Mouse (Mus musculus) embryonic facial prominence, embryonic 15.5 days (tissue): ENCODE measurements at regions not wholly inside any gene's neighbourhood (a gene's known extent, or its start where the extent isn't known, plus 50 kb on each side); places are given as distances from the start of the nearest gene placed in this dataset.

Experiments
- ATAC-seq: fragments of 200-750 bp; cut with Nextera tagmentation; 2 replicates; pipeline ENCODE4 v1.8.0; 2017; ENCODE audit warnings: low read depth, moderate TSS enrichment; ENCODE audit not compliant: insufficient number of reproducible peaks, low FRiP score, low TSS enrichment
- H3K27ac ChIP-seq: fragments of 300-500 bp; sonication (generic); replicated peaks from 2 replicates; pipeline ENCODE4 v1.5.1; 2015; ENCODE audit warnings: mild to moderate bottlenecking, inconsistent platforms
- H3K27me3 ChIP-seq: fragments of 300-500 bp; sonication (generic); 2 replicates; pipeline ENCODE4 v1.6.1; 2015; ENCODE audit warnings: inconsistent platforms
- H3K36me3 ChIP-seq: fragments of 300-500 bp; sonication (generic); 2 replicates; pipeline ENCODE4 v1.6.1; 2015; ENCODE audit warnings: mild to moderate bottlenecking, inconsistent platforms
- H3K4me1 ChIP-seq: fragments of 300-500 bp; sonication (generic); 2 replicates; pipeline ENCODE4 v1.6.1; 2015; ENCODE audit warnings: inconsistent platforms
- H3K4me2 ChIP-seq: fragments of 300-500 bp; sonication (generic); replicated peaks from 2 replicates; pipeline ENCODE4 v1.6.1; 2015; ENCODE audit warnings: mild to moderate bottlenecking, inconsistent platforms
- H3K4me3 ChIP-seq: fragments of 300-500 bp; sonication (generic); replicated peaks from 2 replicates; pipeline ENCODE4 v1.5.1; 2015; ENCODE audit warnings: mild to moderate bottlenecking, inconsistent platforms
- H3K9ac ChIP-seq: fragments of 300-500 bp; sonication (generic); 2 replicates; pipeline ENCODE4 v1.6.1; 2015; ENCODE audit warnings: inconsistent platforms
- H3K9me3 ChIP-seq: fragments of 300-500 bp; sonication (generic); replicated peaks from 2 replicates; pipeline ENCODE4 v1.6.1; 2016; ENCODE audit warnings: inconsistent platforms
- WGBS: fragments of 180-500 bp; shearing (Covaris S2); methylation state at CpG from one replicate; pipeline ENCODE4 v1.1.7; 2015; 5-methylcytosine and 5-hydroxymethylcytosine counted together

GRCm38 (mm10) chr9:67610696-67611095 is 51.2 kb upstream of the Tln2 start:
- no peak for ATAC-seq
- Histone ChIP-seq H3K36me3 (no peaks in the 10 kb centered on the region), H3K4me2 (no peak overlapping the region), H3K9ac (no peak overlapping the region), H3K9me3 (no peaks in the 10 kb centered on the region), H3K4me1 (peaks cover 6% of the 10 kb centered on the region; the same call in 1 of the 2 replicates), H3K4me3 (no peak overlapping the region), H3K27me3 (no peaks in the 10 kb centered on the region), H3K27ac (no peak overlapping the region)
- WGBS, result 91% methylated on average over 6 of the region's 6 CpGs

- Histone ChIP-seq H3K27ac (no peak overlapping the region), H3K4me1 (peaks cover 10% of the 10 kb centered on the region), H3K9me3 (no peaks in the 10 kb centered on the region), H3K4me3 (no peak overlapping the region), H3K27me3 (no peaks in the 10 kb centered on the region), H3K9ac (no peak overlapping the region), H3K4me2 (no peak overlapping the region), H3K36me3 (no peaks in the 10 kb centered on the region)
- 0 out of 2 replicates have a peak, but pooled peaks have one; percentile 8 for ATAC-seq
- 78% methylated on average over 6 of the region's 6 CpGs for WGBS
Observed at GRCm38 (mm10) chr9:67611676-67612075, 52.2 kb upstream of the Tln2 start.

DNA sequence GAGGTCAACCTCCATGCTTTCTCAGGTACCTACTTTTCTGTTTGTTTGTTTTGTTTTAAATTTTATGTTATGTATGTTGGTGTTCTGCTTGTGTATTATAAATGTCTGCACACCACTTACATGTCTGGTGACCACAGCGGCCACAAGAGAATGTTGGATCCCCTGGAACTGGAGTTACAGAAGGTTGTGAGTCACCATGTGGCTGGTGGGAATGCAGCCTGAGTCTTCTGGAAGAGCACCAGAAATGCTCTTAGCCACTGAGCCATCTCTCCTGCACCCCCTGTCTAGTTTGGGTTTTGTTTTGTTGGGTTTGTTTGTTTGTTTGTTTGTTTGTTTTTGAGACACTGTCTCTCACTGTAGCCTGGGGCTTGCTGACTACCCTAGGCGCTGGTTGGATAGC is 52.6 kb upstream of the Tln2 start:
- no peaks in the 10 kb centered on the region for H3K36me3 ChIP-seq
- H3K4me3 ChIP-seq, result no peak overlapping the region
- H3K27me3 ChIP-seq, result no peaks in the 10 kb centered on the region
- WGBS, result 93% methylated on average over 2 of the region's 2 CpGs
- H3K9ac ChIP-seq, result no peak overlapping the region
- no peak overlapping the region for H3K4me2 ChIP-seq
- ATAC-seq, result no peak
- no peaks in the 10 kb centered on the region for H3K9me3 ChIP-seq
- H3K27ac ChIP-seq, result no peak overlapping the region
- H3K4me1 ChIP-seq, result peaks cover 14% of the 10 kb centered on the region

GRCm38 (mm10) chr9:67614068-67614727 is 54.7 kb upstream of the Tln2 start:
- no peak overlapping the region for H3K27ac ChIP-seq

GRCm38 (mm10) chr9:67616207-67616606 is 56.7 kb upstream of the Tln2 start:
- Histone ChIP-seq H3K4me3 (no peak overlapping the region), H3K27me3 (no peaks in the 10 kb centered on the region), H3K9me3 (no peaks in the 10 kb centered on the region), H3K27ac (no peak overlapping the region), H3K4me2 (no peak overlapping the region), H3K36me3 (no peaks in the 10 kb centered on the region), H3K4me1 (peaks cover 31% of the 10 kb centered on the region), H3K9ac (no peak overlapping the region)
- ATAC-seq, result no peak
- WGBS, result 85% methylated on average over 2 of the region's 2 CpGs

More at GRCm38 (mm10) chr9:67614068-67614727, 54.7 kb upstream of the Tln2 start:
- Histone ChIP-seq H3K27me3 (no peaks in the 10 kb centered on the region), H3K9me3 (no peaks in the 10 kb centered on the region), H3K4me2 (no peak overlapping the region), H3K9ac (no peak overlapping the region), H3K4me1 (peaks cover 25% of the 10 kb centered on the region), H3K4me3 (no peak overlapping the region), H3K36me3 (no peaks in the 10 kb centered on the region)
- no peak for ATAC-seq
- WGBS, result 55% methylated on average over 2 of the region's 2 CpGs

DNA sequence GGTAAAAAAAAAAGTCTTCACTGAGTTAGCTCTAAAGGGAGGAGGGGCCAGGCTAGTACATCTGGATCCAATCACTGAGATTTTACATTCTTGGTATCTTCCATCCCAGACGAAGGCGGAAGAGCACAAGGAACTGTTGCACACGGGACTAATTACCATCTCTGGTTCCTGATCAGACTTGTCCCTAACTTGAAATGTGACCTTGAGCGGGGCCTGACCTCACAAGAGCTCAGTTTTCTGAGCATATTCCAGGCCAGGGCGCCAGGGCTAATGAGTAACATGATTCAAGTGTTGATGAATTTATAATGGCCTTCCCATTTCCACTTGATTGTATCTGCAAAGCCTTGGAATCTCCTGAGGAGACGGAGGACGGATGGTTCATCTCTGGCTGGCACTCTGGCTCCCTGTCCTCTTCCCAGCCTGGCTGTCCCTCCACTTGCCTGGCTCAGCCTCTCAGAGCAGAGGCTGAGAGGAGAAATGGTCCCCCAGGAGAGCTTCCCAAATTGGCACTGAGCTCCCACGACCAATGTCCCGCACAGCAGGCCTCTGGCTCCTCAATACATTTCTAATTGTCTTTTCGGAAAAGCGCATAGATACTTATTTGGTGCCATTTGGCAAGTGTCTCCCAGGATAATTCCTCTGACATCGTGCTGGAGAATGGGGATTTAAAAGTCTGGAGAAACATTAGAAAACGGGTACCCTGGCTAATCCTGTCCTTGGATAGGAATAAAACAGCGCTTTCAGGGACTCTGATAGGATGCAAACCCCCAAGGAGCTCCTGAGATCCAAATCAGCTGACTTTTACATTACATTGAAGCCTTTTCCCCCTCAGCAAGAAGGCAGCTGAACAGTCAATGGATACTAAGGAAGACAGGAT is 58.1 kb upstream of the Tln2 start:
- Histone ChIP-seq H3K27me3 (no peaks in the 10 kb centered on the region), H3K4me3 (no peak overlapping the region), H3K4me2 (no peak overlapping the region), H3K9me3 (no peaks in the 10 kb centered on the region), H3K27ac (peak overlapping the region; percentile 68; the same call in 1 of the 2 replicates), H3K36me3 (no peaks in the 10 kb centered on the region), H3K9ac (no peak overlapping the region), H3K4me1 (peaks cover 31% of the 10 kb centered on the region)
- 27% methylated on average over 14 of the region's 14 CpGs for WGBS
- ATAC-seq, result no peak

DNA sequence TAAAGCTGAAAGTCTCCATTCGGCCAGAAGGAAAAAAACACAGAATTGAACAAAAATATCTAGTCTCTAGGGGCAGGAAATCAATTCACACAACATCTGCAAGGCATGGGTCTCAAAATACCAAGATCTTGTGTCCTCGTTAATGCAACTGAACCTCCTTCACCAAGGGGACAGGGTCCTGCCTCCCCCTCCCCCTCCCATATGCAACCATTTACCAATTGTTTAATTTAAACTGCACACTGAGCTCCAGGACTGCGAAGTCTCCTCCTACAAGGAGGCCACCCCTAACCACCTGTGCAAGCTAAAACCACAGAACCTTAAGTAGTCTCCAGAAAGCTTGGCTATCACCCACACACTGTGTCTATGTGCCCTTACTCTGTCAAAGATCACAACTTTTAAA is 61.4 kb upstream of the Tln2 start:
- H3K27ac ChIP-seq, result no peak overlapping the region; the same call in 1 of the 2 replicates
- peaks cover 31% of the 10 kb centered on the region for H3K4me1 ChIP-seq
- H3K9ac ChIP-seq, result no peak overlapping the region
- no peaks in the 10 kb centered on the region for H3K27me3 ChIP-seq
- no peaks in the 10 kb centered on the region for H3K9me3 ChIP-seq
- no peaks in the 10 kb centered on the region for H3K36me3 ChIP-seq
- no peak for ATAC-seq
- 18% methylated on average over 3 of the region's 3 CpGs for WGBS
- no peak overlapping the region for H3K4me3 ChIP-seq
- H3K4me2 ChIP-seq, result no peak overlapping the region

DNA sequence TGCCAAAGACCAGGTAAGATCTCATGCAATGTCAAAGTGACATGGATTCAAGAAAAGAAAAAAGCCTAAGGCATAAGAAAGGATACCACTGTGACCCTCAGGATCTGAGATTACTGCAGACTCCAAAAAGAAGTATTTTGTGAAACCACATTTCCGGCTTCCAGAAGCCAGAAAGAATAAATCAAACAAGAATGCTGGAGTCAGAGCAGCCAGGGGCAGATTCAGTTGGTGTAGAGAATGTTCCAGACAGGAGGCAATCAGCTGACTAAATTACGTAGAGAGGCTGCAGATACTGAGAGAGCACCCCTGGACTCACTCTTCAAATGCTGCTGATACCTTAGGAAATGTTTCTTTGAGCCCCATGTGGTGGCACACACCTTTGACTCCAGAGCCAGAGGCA is 67.7 kb upstream of the Tln2 start:
- Histone ChIP-seq H3K4me2 (no peak overlapping the region), H3K36me3 (no peaks in the 10 kb centered on the region), H3K4me1 (peaks cover 12% of the 10 kb centered on the region), H3K9me3 (no peaks in the 10 kb centered on the region), H3K27me3 (no peaks in the 10 kb centered on the region), H3K4me3 (no peak overlapping the region), H3K27ac (no peak overlapping the region), H3K9ac (no peak overlapping the region)
- 54% methylated on average over 2 of the region's 2 CpGs for WGBS
- ATAC-seq, result no peak

DNA sequence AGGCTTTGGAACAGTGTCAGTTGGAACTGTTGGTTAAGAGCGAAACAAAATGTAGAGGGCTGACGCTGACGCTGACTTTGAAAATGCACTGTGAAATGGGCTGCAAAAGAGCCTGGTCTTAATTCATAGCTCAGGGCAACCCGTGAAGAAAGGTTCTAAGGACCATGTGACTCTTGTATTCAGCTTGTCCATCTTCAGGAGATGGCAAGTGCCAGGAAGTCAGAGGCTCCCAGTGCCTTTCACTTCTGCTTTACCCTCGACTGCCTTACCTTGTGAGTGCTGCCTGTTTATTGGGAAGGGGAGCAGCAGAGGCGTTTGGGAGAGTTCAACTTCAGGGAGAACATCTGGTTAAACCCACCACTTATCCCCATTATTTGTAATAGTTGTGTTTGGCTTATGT is 70.1 kb upstream of the Tln2 start:
- Histone ChIP-seq H3K27ac (no peak overlapping the region), H3K9me3 (no peaks in the 10 kb centered on the region), H3K4me1 (peaks cover 16% of the 10 kb centered on the region), H3K4me3 (no peak overlapping the region), H3K9ac (no peak overlapping the region), H3K4me2 (no peak overlapping the region), H3K36me3 (no peaks in the 10 kb centered on the region), H3K27me3 (no peaks in the 10 kb centered on the region)
- WGBS, result 24% methylated on average over 6 of the region's 6 CpGs
- no peak for ATAC-seq

DNA sequence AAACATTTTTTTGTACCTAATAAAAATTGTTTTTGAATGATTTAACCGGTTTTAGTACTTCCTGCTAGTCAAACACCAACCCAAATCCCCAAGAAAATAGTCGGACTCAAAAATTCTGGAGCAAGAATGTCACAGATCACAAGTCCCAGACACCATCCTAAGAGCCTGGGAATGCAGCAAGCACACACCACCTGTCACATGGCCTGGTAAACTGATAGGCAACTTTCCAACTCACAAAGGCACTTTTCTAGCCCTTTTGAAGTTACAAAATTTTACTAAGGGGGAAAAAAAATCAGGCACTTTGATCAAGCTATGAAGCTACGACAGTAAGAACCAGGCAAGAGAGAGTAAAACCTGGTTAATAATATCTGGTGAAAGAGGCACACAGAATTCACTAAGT is 70.7 kb upstream of the Tln2 start:
- Histone ChIP-seq H3K27ac (no peak overlapping the region), H3K27me3 (no peaks in the 10 kb centered on the region), H3K4me1 (peaks cover 16% of the 10 kb centered on the region), H3K9ac (no peak overlapping the region), H3K4me2 (no peak overlapping the region), H3K9me3 (no peaks in the 10 kb centered on the region), H3K36me3 (no peaks in the 10 kb centered on the region), H3K4me3 (no peak overlapping the region)
- 47% methylated on average over 3 of the region's 3 CpGs for WGBS
- ATAC-seq, result no peak

DNA sequence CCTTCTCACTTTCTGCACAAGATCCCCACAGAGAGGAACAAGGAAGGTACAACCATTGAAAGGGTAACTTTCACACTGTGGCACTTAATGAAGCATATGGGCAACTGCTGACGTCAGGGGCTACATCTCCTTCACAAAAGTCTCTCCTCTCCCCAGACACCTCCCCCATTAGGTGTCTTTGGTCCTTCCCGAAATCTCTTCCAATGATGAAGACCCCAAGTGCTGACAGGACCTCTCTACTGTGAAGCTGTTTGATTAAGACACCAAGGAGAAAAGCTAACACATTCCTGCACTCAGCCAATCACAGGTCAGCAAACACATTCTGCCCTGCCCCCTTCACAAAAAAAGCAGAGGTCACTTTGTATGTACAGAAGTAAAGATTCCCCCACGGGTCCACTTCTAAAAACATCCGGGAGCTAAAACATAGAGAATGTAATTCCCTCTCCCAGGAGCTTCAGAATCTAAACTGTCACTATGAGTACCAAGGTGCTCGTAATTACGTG is 72.3 kb upstream of the Tln2 start:
- no peak overlapping the region for H3K27ac ChIP-seq
- no peak for ATAC-seq
- peaks cover 16% of the 10 kb centered on the region for H3K4me1 ChIP-seq
- 7% methylated on average over 6 of the region's 6 CpGs for WGBS
- peak overlapping the region; percentile 96 for H3K4me3 ChIP-seq
- H3K9ac ChIP-seq, result peak overlapping the region; percentile 84; the same call in 1 of the 2 replicates
- H3K4me2 ChIP-seq, result peak overlapping the region; percentile 97
- H3K27me3 ChIP-seq, result no peaks in the 10 kb centered on the region
- H3K36me3 ChIP-seq, result no peaks in the 10 kb centered on the region
- H3K9me3 ChIP-seq, result no peaks in the 10 kb centered on the region
